Mouse (Mus musculus): ENCODE results near the gene LTO1. TPM values are rescaled to one million over a fixed set of nuclear protein-coding genes. Genes with fewer than 3 reads are reported as not detected.
A peak's percentile ranks its signal among the peaks of the same experiment; 100 is the strongest.

The LTO1 gene
- polyA plus RNA-seq, 1 experiment, result 20.1 TPM

- Histone ChIP-seq H3K4me1 (peaks cover 73% of the 10 kb centered on the region), H3K9me3 (no peaks in the 10 kb centered on the region), H3K36me3 (replicated peaks; ENCODE audit: low read length) (peaks cover 32% of the 10 kb centered on the region), H3K27me3 (replicated peaks) (peaks cover 83% of the 10 kb centered on the region), H3K4me3 (replicated peaks) (peak overlapping the region; percentile 94)
- TF ChIP-seq FLI1 (IDR thresholded peaks at IDR 0.05; ENCODE audit: low read length), result no peak
- TF ChIP-seq GATA1 (IDR thresholded peaks at IDR 0.05; ENCODE audit: borderline replicate concordance, low read length), result no peak
These were observed 23.9 kb downstream of the LTO1 start for GRCm38 (mm10) chr7:144938661-144939343.

- H3K9me3 ChIP-seq, result no peaks in the 10 kb centered on the region; the same call in 1 of the 2 replicates
- peaks cover 85% of the 10 kb centered on the region for H3K27me3 ChIP-seq (replicated peaks)
- H3K4me3 ChIP-seq (replicated peaks), result peak within 1 kb of the TSS; percentile 94
- no peak for TF ChIP-seq FLI1 (IDR thresholded peaks at IDR 0.05; ENCODE audit: low read length)
- TF ChIP-seq GATA1 (IDR thresholded peaks at IDR 0.05; ENCODE audit: borderline replicate concordance, low read length), result no peak
- peaks cover 25% of the 10 kb centered on the region for H3K36me3 ChIP-seq (replicated peaks; ENCODE audit: low read length)
- H3K4me1 ChIP-seq, result peaks cover 73% of the 10 kb centered on the region
These were observed 24.6 kb downstream of the LTO1 start, which contains the start of gene Ccnd1 for GRCm38 (mm10) chr7:144939344-144940002. Gene Ccnd1 (minus strand): TSS chr7:144939925.

GRCm38 (mm10) chr7:144940003-144940571 is 25.2 kb downstream of the LTO1 start:
- Histone ChIP-seq H3K9me3 (no peaks in the 10 kb centered on the region; the same call in 1 of the 2 replicates), H3K36me3 (replicated peaks; ENCODE audit: low read length) (peaks cover 19% of the 10 kb centered on the region), H3K27me3 (replicated peaks) (peaks cover 86% of the 10 kb centered on the region), H3K4me3 (replicated peaks) (peak overlapping the region; percentile 94), H3K4me1 (peaks cover 73% of the 10 kb centered on the region)
- TF ChIP-seq FLI1 (IDR thresholded peaks at IDR 0.05; ENCODE audit: low read length) (no peak), GATA1 (IDR thresholded peaks at IDR 0.05; ENCODE audit: borderline replicate concordance, low read length) (no peak)

GRCm38 (mm10) chr7:144940585-144940984 is 25.7 kb downstream of the LTO1 start:
- Histone ChIP-seq H3K36me3 (replicated peaks; ENCODE audit: low read length) (peaks cover 16% of the 10 kb centered on the region), H3K27me3 (replicated peaks) (peaks cover 89% of the 10 kb centered on the region), H3K9me3 (no peaks in the 10 kb centered on the region; the same call in 1 of the 2 replicates), H3K4me1 (peaks cover 74% of the 10 kb centered on the region), H3K4me3 (replicated peaks) (no peak overlapping the region)
- TF ChIP-seq FLI1 (IDR thresholded peaks at IDR 0.05; ENCODE audit: low read length), result no peak
- TF ChIP-seq GATA1 (IDR thresholded peaks at IDR 0.05; ENCODE audit: borderline replicate concordance, low read length), result no peak

GRCm38 (mm10) chr7:144941242-144941831 is 26.4 kb downstream of the LTO1 start:
- H3K36me3 ChIP-seq (replicated peaks; ENCODE audit: low read length), result peaks cover 9% of the 10 kb centered on the region
- peak overlapping the region; percentile 89 for H3K4me3 ChIP-seq (replicated peaks)
- H3K4me1 ChIP-seq, result peaks cover 75% of the 10 kb centered on the region
- TF ChIP-seq FLI1 (IDR thresholded peaks at IDR 0.05; ENCODE audit: low read length) (no peak), GATA1 (IDR thresholded peaks at IDR 0.05; ENCODE audit: borderline replicate concordance, low read length) (no peak)
- H3K27me3 ChIP-seq (replicated peaks), result peaks cover 86% of the 10 kb centered on the region
- H3K9me3 ChIP-seq, result no peaks in the 10 kb centered on the region; the same call in 1 of the 2 replicates

- Histone ChIP-seq H3K4me3 (replicated peaks) (peak overlapping the region; percentile 69), H3K4me1 (peaks cover 70% of the 10 kb centered on the region), H3K9me3 (no peaks in the 10 kb centered on the region; the same call in 1 of the 2 replicates), H3K27me3 (replicated peaks) (peaks cover 90% of the 10 kb centered on the region), H3K36me3 (replicated peaks; ENCODE audit: low read length) (no peaks in the 10 kb centered on the region)
- TF ChIP-seq FLI1 (IDR thresholded peaks at IDR 0.05; ENCODE audit: low read length) (no peak), GATA1 (IDR thresholded peaks at IDR 0.05; ENCODE audit: borderline replicate concordance, low read length) (no peak)
These were observed 27.3 kb downstream of the LTO1 start for GRCm38 (mm10) chr7:144942071-144942743.

GRCm38 (mm10) chr7:144942744-144943135 is 27.8 kb downstream of the LTO1 start:
- Histone ChIP-seq H3K36me3 (replicated peaks; ENCODE audit: low read length) (no peaks in the 10 kb centered on the region), H3K4me1 (peaks cover 65% of the 10 kb centered on the region), H3K4me3 (replicated peaks) (peak overlapping the region; percentile 87), H3K9me3 (no peaks in the 10 kb centered on the region; the same call in 1 of the 2 replicates), H3K27me3 (replicated peaks) (peaks cover 90% of the 10 kb centered on the region)
- TF ChIP-seq GATA1 (IDR thresholded peaks at IDR 0.05; ENCODE audit: borderline replicate concordance, low read length), result no peak
- TF ChIP-seq FLI1 (IDR thresholded peaks at IDR 0.05; ENCODE audit: low read length), result no peak

- peaks cover 61% of the 10 kb centered on the region for H3K4me1 ChIP-seq
- no peaks in the 10 kb centered on the region; the same call in 1 of the 2 replicates for H3K9me3 ChIP-seq
- peaks cover 90% of the 10 kb centered on the region for H3K27me3 ChIP-seq (replicated peaks)
- H3K4me3 ChIP-seq (replicated peaks), result peak overlapping the region; percentile 87
- TF ChIP-seq FLI1 (IDR thresholded peaks at IDR 0.05; ENCODE audit: low read length), result no peak
- no peak for TF ChIP-seq GATA1 (IDR thresholded peaks at IDR 0.05; ENCODE audit: borderline replicate concordance, low read length)
- no peaks in the 10 kb centered on the region for H3K36me3 ChIP-seq (replicated peaks; ENCODE audit: low read length)
These were observed 28.4 kb downstream of the LTO1 start for GRCm38 (mm10) chr7:144943254-144943653.
